Mouse (Mus musculus): ENCODE results near the gene Naa30.

Gene Naa30

GRCm38 (mm10) chr14:49226471-49226870 lies 54.4 kb downstream of the Naa30 start:
- in situ Hi-C loops (cut with MboI, MseI) = no loop called here

GRCm38 (mm10) chr14:49226986-49227385 lies 55.0 kb downstream of the Naa30 start:
- in situ Hi-C loops (cut with MboI, MseI) = no loop called here

- in situ Hi-C loops (cut with MboI, MseI) = no loop called here
Observed at GRCm38 (mm10) chr14:49231845-49232244, 59.8 kb downstream of the Naa30 start.

- in situ Hi-C loops (cut with MboI, MseI) = no loop called here
Observed at GRCm38 (mm10) chr14:49234788-49235515, 62.9 kb downstream of the Naa30 start.

GRCm38 (mm10) chr14:49238206-49238605 lies 66.2 kb downstream of the Naa30 start:
- in situ Hi-C loops (cut with MboI, MseI) = no loop called here

Data from T-helper 1 cell (primary cell).